Mouse (Mus musculus) retina, embryonic 14.5 days (tissue): Measurements from ENCODE around the gene Dll4.

Experiments used
- DNase-seq: peaks from one replicate; pipeline ENCODE4 v3.0.0-alpha.2; 2015; ENCODE audit warnings: low spot score

Gene Dll4

GRCm38 (mm10) chr2:119312380-119312958 lies 13.1 kb upstream of the Dll4 start:
- DNase-seq = peak; percentile 45

GRCm38 (mm10) chr2:119313780-119314479 lies 11.7 kb upstream of the Dll4 start:
- peak; percentile 80 for DNase-seq

GRCm38 (mm10) chr2:119314742-119315310 lies 10.8 kb upstream of the Dll4 start:
- DNase-seq = no peak

- DNase-seq = no peak
Measured at GRCm38 (mm10) chr2:119318043-119318710, 7.4 kb upstream of the Dll4 start.

- no peak for DNase-seq
Measured at GRCm38 (mm10) chr2:119320571-119320970, 5.0 kb upstream of the Dll4 start.

- DNase-seq = peak; percentile 69
Measured at GRCm38 (mm10) chr2:119321771-119322586, 3.6 kb upstream of the Dll4 start.

- DNase-seq = peak; percentile 86
Measured at GRCm38 (mm10) chr2:119322587-119323300, 2.8 kb upstream of the Dll4 start.

- peak; percentile 57 for DNase-seq
Measured at GRCm38 (mm10) chr2:119323866-119324575, 1.6 kb upstream of the Dll4 start.

- DNase-seq = peak; percentile 28
Measured at GRCm38 (mm10) chr2:119324576-119325318, 837 bp upstream of the Dll4 start.

- no peak for DNase-seq
Measured at GRCm38 (mm10) chr2:119326161-119327101, 847 bp downstream of the Dll4 start.

- DNase-seq = peak; percentile 70
Measured at GRCm38 (mm10) chr2:119327102-119327480, 1.5 kb downstream of the Dll4 start.

- no peak for DNase-seq
Measured at GRCm38 (mm10) chr2:119327942-119328526, 2.5 kb downstream of the Dll4 start.

GRCm38 (mm10) chr2:119328546-119328945 lies 3.0 kb downstream of the Dll4 start:
- no peak for DNase-seq

GRCm38 (mm10) chr2:119329123-119329817 lies 3.7 kb downstream of the Dll4 start:
- no peak for DNase-seq

GRCm38 (mm10) chr2:119330795-119331194 lies 5.2 kb downstream of the Dll4 start:
- DNase-seq = no peak

GRCm38 (mm10) chr2:119332177-119332661 lies 6.6 kb downstream of the Dll4 start:
- DNase-seq = no peak

GRCm38 (mm10) chr2:119334135-119334534 lies 8.6 kb downstream of the Dll4 start:
- no peak for DNase-seq
